Mouse (Mus musculus): Measurements from ENCODE around the gene Tmem59l. TPM values are rescaled to one million over a fixed set of nuclear protein-coding genes. Genes with fewer than 3 reads are reported as not detected.

Tmem59l gene
- polyA plus RNA-seq, 1 experiment: 0.36 TPM

DNA sequence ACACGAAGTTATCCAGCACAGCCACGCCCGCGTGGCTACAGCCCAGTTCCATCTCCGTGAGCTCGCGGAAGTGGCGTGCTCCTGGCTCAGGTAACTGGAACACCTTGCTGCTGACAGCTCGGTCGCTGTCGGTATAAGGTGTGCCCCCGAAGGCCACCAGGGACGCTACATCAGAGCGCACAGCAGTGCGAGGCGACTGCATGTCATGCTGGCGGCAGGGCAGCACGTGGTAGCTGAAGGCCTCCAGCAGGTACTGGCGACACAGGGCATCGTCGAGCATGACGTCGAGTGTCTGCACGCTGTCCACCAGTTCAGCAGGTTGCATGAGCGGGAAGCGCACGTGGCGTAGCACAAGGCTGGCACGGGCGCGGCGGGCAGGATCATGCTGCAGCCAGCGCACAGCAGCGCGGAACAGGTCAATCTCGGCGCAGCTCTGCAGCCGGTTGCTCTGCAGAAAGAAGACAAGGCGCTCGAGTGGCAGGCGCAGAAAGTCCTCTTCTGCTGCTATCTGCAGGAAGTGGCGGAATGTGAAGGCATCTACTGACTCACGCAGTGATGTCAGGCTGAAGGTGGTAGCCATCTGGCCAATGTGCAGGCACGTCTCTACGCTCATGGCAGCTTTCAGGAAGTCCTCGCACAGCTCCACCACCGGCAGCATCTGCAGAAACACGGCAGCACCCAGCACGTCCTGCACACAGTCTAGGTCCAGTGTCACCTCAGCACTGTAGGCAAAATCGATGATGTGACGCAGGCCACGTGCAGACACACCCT, 34.8 kb downstream of the Tmem59l start:
- H3K27me3 ChIP-seq (ENCODE audit: control insufficient read depth, insufficient read depth, insufficient read length): no peaks in the 10 kb centered on the region
- TF ChIP-seq MYOG (IDR thresholded peaks at IDR 0.05; ENCODE audit: control insufficient read depth, extremely low read depth, insufficient read length) (no peak), USF1 (IDR thresholded peaks at IDR 0.05; ENCODE audit: low read depth) (no peak), CTCF (IDR thresholded peaks at IDR 0.05; ENCODE audit: control insufficient read depth, insufficient read depth, insufficient read length) (no peak), MYOD1 (IDR thresholded peaks at IDR 0.05; ENCODE audit: control insufficient read depth, insufficient read length, low read depth) (no peak), CEBPB (IDR thresholded peaks at IDR 0.05; ENCODE audit: low read depth) (no peak)
- H3K79me3 ChIP-seq (ENCODE audit: low read depth): peaks cover 2% of the 10 kb centered on the region

DNA sequence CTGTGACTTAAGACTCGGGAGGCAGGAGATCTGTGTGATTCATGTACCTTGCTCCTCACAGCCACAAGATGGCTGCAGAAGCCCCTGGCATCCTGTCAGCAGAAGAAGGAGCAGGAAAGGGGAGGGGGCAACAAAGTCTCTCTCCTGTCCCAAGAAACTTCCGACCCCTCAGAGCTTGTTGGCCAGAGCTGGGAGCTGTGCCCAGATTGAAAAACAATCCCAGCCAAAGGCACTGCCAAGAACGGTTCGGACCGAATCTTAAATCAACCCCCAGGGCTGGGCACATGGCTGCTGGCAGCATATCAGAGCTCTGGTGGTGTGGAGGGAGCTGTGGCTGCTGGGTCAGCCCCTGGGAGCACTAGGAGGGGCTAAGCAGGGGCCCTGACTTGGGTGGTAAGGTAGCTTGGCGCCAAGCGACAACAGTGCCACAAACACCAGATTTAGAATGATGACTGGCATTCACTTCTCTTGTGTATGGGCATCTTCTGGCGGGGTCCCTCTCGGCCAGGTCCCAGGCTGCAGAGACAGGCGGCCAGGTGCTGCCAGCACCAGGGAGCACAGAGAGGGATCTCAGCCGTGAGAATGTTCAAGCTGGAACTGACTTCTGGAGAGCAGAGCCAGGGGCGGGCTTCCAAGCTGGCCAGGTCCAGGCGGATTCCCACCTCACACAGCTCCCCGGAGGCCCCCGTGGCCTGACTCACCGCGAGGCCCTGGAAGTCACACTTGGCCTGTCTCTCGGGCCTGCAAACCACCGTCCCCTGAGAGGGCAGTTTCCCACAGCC, 39.3 kb downstream of the Tmem59l start:
- H3K4me3 ChIP-seq (ENCODE audit: insufficient read depth, poor library complexity, severe bottlenecking): no peak overlapping the region
- no peak for TF ChIP-seq MAX (IDR thresholded peaks at IDR 0.05)
- TF ChIP-seq MYOD1 (IDR thresholded peaks at IDR 0.05; ENCODE audit: control insufficient read depth, insufficient read length, low read depth): no peak
- TF ChIP-seq CTCF (IDR thresholded peaks at IDR 0.05; ENCODE audit: control insufficient read depth, insufficient read depth, insufficient read length): no peak
- no peak for TF ChIP-seq FOSL1 (IDR thresholded peaks at IDR 0.05; ENCODE audit: insufficient read depth, low read length, poor library complexity, severe bottlenecking)
- no peak for TF ChIP-seq MYOG (IDR thresholded peaks at IDR 0.05; ENCODE audit: control insufficient read depth, extremely low read depth, insufficient read length)
- TF ChIP-seq USF1 (IDR thresholded peaks at IDR 0.05; ENCODE audit: low read depth): no peak
- no peak for TF ChIP-seq CEBPB (IDR thresholded peaks at IDR 0.05; ENCODE audit: low read depth)
- H3K36me3 ChIP-seq (ENCODE audit: control insufficient read depth, insufficient read depth): peaks cover 15% of the 10 kb centered on the region
- no peak overlapping the region for H3ac ChIP-seq (ENCODE audit: control insufficient read depth, insufficient read length, low read depth)
- H3K79me2 ChIP-seq (ENCODE audit: control insufficient read depth, insufficient read depth): no peaks in the 10 kb centered on the region
- H3K27me3 ChIP-seq (ENCODE audit: control insufficient read depth, insufficient read depth, insufficient read length): no peaks in the 10 kb centered on the region
- no peaks in the 10 kb centered on the region for H3K79me3 ChIP-seq (ENCODE audit: low read depth)

More for the DNA sequence above, 34.8 kb downstream of the Tmem59l start:
- H3K36me3 ChIP-seq (ENCODE audit: control insufficient read depth, insufficient read depth): peaks cover 15% of the 10 kb centered on the region
- H3ac ChIP-seq (ENCODE audit: control insufficient read depth, insufficient read length, low read depth): no peak overlapping the region
- peaks cover 1% of the 10 kb centered on the region for H3K79me2 ChIP-seq (ENCODE audit: control insufficient read depth, insufficient read depth)
- no peak overlapping the region for H3K4me3 ChIP-seq (ENCODE audit: insufficient read depth, poor library complexity, severe bottlenecking)

DNA sequence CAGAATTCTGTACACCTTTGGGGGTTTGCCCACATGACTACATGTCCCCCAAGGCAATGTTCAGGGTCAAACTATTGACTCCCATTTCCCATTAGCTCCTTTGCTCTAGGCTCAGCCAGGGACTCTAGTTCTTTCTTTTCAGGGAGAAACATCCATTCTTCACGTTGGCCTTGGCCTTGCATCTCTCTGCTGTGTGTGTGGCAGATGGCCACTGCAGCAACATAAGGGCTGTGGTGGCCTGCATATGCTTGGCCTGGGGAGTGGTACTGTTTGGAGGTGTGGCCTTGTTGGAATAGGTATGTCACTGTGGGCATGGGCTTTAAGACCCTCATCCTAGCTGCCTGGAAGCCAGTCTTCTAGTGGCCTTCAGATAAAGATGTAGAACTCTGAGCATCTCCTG, 41.2 kb downstream of the Tmem59l start:
- H3ac ChIP-seq (ENCODE audit: control insufficient read depth, insufficient read length, low read depth): no peak overlapping the region
- no peaks in the 10 kb centered on the region for H3K27me3 ChIP-seq (ENCODE audit: control insufficient read depth, insufficient read depth, insufficient read length)
- no peak overlapping the region for H3K4me3 ChIP-seq (ENCODE audit: insufficient read depth, poor library complexity, severe bottlenecking)
- H3K36me3 ChIP-seq (ENCODE audit: control insufficient read depth, insufficient read depth): peaks cover 5% of the 10 kb centered on the region
- H3K79me3 ChIP-seq (ENCODE audit: low read depth): no peaks in the 10 kb centered on the region
- TF ChIP-seq MYOG (IDR thresholded peaks at IDR 0.05; ENCODE audit: control insufficient read depth, extremely low read depth, insufficient read length) (no peak), FOSL1 (IDR thresholded peaks at IDR 0.05; ENCODE audit: insufficient read depth, low read length, poor library complexity, severe bottlenecking) (no peak), CTCF (IDR thresholded peaks at IDR 0.05; ENCODE audit: control insufficient read depth, insufficient read depth, insufficient read length) (no peak), MYOD1 (IDR thresholded peaks at IDR 0.05; ENCODE audit: control insufficient read depth, insufficient read length, low read depth) (no peak), MAX (IDR thresholded peaks at IDR 0.05) (no peak)
- no peaks in the 10 kb centered on the region for H3K79me2 ChIP-seq (ENCODE audit: control insufficient read depth, insufficient read depth)

DNA sequence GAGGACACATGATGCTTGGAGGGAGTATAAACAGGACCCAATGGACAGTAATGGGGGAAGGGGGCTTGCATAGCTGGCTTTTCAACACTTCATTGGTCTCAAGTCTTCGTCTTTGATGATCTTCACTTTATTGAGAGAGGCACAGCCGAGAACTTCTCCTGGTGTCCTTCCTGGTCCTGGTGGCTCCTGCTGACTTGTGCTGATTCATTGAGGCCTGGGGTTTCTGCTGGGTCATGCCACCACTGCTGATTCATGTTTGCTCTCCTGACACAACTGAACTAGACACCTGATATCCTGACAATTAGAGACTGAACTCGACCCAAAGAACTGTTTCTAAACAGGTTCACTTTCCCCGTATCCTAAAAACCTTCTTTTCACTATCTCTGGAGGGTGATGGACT, 43.8 kb downstream of the Tmem59l start:
- Histone ChIP-seq H3K79me2 (ENCODE audit: control insufficient read depth, insufficient read depth) (peaks cover 9% of the 10 kb centered on the region), H3ac (ENCODE audit: control insufficient read depth, insufficient read length, low read depth) (no peak overlapping the region), H3K79me3 (ENCODE audit: low read depth) (peaks cover 7% of the 10 kb centered on the region), H3K4me3 (ENCODE audit: insufficient read depth, poor library complexity, severe bottlenecking) (no peak overlapping the region), H3K36me3 (ENCODE audit: control insufficient read depth, insufficient read depth) (no peaks in the 10 kb centered on the region), H3K27me3 (ENCODE audit: control insufficient read depth, insufficient read depth, insufficient read length) (no peaks in the 10 kb centered on the region)
- TF ChIP-seq FOSL1 (IDR thresholded peaks at IDR 0.05; ENCODE audit: insufficient read depth, low read length, poor library complexity, severe bottlenecking) (no peak), MYOG (IDR thresholded peaks at IDR 0.05; ENCODE audit: control insufficient read depth, extremely low read depth, insufficient read length) (no peak)

DNA sequence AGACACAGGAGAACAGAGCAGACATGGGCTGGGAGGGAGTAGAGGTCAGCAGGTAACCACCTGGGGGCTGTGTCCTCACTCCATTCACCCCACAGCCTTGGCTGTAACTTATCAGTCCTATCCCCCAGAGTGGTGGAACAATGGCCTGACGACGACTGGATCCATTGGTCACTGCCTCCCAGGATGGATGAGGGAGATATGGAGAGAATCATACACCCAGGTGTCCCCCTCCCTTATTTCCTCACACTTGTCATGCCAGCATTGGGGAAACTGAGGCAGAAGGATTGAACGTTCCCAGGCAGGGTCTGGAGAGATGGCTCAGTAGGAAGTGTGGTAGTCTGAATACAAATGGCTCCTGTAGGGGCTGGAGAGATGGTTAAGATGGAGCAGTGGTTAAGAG, 45.6 kb downstream of the Tmem59l start:
- Histone ChIP-seq H3ac (ENCODE audit: control insufficient read depth, insufficient read length, low read depth) (no peak overlapping the region), H3K79me2 (ENCODE audit: control insufficient read depth, insufficient read depth) (peaks cover 26% of the 10 kb centered on the region), H3K4me3 (ENCODE audit: insufficient read depth, poor library complexity, severe bottlenecking) (no peak overlapping the region), H3K79me3 (ENCODE audit: low read depth) (peaks cover 10% of the 10 kb centered on the region), H3K27me3 (ENCODE audit: control insufficient read depth, insufficient read depth, insufficient read length) (no peaks in the 10 kb centered on the region), H3K36me3 (ENCODE audit: control insufficient read depth, insufficient read depth) (no peaks in the 10 kb centered on the region)
- TF ChIP-seq MYOD1 (IDR thresholded peaks at IDR 0.05; ENCODE audit: control insufficient read depth, insufficient read length, low read depth) (no peak), CEBPB (IDR thresholded peaks at IDR 0.05; ENCODE audit: low read depth) (no peak), USF1 (IDR thresholded peaks at IDR 0.05; ENCODE audit: low read depth) (no peak), CTCF (IDR thresholded peaks at IDR 0.05; ENCODE audit: control insufficient read depth, insufficient read depth, insufficient read length) (no peak), MAX (IDR thresholded peaks at IDR 0.05) (no peak), FOSL1 (IDR thresholded peaks at IDR 0.05; ENCODE audit: insufficient read depth, low read length, poor library complexity, severe bottlenecking) (no peak), MYOG (IDR thresholded peaks at IDR 0.05; ENCODE audit: control insufficient read depth, extremely low read depth, insufficient read length) (no peak)

All from C2C12 (cell line).